Mouse (Mus musculus): ENCODE results near the gene Olfr142.
"Not testable (repeated sequence)": the region's sequence is repeated elsewhere in the genome, so short reads cannot be mapped to it uniquely, and the experiment has no call there.

The Olfr142 gene

DNA sequence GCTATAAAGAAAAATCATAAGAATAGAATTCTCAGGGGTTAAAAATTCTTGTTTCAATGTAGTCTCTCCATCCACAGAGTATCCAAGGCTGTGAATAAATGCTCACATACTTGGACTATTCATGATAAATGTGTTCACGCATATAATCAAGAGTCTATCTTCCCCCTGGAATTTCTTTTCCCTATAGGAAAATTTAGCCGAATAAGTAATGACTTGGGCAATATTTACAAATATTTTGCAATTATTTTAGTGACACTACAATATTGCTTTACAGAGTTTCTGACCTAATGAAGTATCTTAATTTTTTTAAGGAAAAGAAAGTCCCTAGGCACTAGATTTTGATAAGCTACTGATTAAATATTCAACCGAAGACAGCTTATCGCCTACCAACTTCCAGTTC lies at the start of gene Olfr142:
TSS of gene Olfr142 (minus strand) at position 101 of the 400 bp plus-strand sequence.
- no peak for DNase-seq (ENCODE audit: low read depth)

DNA sequence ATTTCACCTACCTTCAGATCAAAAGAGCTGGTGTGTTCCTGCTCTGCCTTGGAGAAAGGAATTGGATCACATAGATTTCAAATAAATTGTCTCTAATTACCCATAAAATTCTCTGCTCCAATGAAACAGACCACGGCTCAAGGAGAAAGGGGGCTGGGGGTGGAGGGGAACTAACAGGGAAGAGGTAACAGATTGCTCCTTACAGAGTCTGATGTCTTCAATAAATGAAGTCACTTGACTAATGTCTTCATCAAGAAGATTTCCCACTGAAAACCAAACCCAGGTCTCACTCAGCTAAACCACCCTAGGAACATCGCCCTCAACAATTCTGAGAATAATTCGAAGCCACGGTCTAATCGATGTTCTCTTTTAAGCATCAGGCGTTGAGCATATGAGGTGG lies 35.3 kb upstream of the Olfr142 start, which contains the start of gene Olfr1272:
TSS of gene Olfr1272 (minus strand) at position 101 of the 400 bp plus-strand sequence.
- DNase-seq (ENCODE audit: low read depth), result no peak

GRCm38 (mm10) chr2:90270932-90271331 lies 13.5 kb upstream of the Olfr142 start, which contains the start of gene Olfr1271:
Olfr1271 (minus strand) TSS chr2:90271032.
- DNase-seq (ENCODE audit: low read depth), result no peak

DNA sequence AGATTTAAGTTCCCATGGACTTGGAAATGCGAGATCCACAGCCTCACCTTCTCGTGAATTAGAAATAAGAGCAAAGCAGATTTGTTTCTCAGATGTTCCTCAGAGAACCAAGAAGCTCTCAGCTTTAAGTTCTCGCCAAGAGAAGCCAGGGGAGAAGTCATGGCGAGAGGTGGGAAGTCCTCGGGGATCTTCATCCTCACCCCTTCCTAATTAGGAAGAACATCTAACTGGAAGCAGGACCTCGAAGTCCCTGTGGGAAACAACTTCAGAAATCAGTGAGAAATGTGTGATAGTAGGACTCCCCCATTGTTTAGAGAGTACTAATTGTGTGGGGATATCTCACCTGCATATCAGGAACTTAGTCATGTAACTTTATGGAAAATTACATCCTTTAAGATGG lies 33.0 kb downstream of the Olfr142 start, which contains the start of gene Olfr1506:
TSS of gene Olfr1506 (minus strand) at position 101 of the 400 bp plus-strand sequence.
- DNase-seq (ENCODE audit: low read depth), result not testable (repeated sequence)
